Mouse (Mus musculus) hindlimb bud, embryonic 11.5 days (tissue): Measurements from ENCODE around the gene Sash1.

Source experiments
- DNase-seq: peaks from one replicate; pipeline ENCODE4 v3.0.0-alpha.2; 2012; ENCODE audit warnings: low read depth, low spot score; ENCODE audit errors: extremely low spot score

Sash1 gene

GRCm38 (mm10) chr10:8885630-8886527 lies at the start of gene Sash1:
Sash1 (minus strand) TSS chr10:8886070.
- DNase-seq, result peak; percentile 73

- no peak for DNase-seq
These were observed 49.7 kb upstream of the Sash1 start for GRCm38 (mm10) chr10:8935601-8936000.

- no peak for DNase-seq
These were observed 47.8 kb upstream of the Sash1 start for GRCm38 (mm10) chr10:8933451-8934372.

GRCm38 (mm10) chr10:8931548-8932240 lies 45.8 kb upstream of the Sash1 start:
- no peak for DNase-seq

GRCm38 (mm10) chr10:8930672-8931071 lies 44.8 kb upstream of the Sash1 start:
- DNase-seq, result no peak

- DNase-seq, result no peak
These were observed 43.1 kb upstream of the Sash1 start for GRCm38 (mm10) chr10:8928775-8929647.

GRCm38 (mm10) chr10:8928261-8928660 lies 42.4 kb upstream of the Sash1 start:
- no peak for DNase-seq

- DNase-seq, result no peak
These were observed 41.0 kb upstream of the Sash1 start for GRCm38 (mm10) chr10:8926906-8927305.

GRCm38 (mm10) chr10:8926295-8926694 lies 40.4 kb upstream of the Sash1 start:
- no peak for DNase-seq

- no peak for DNase-seq
These were observed 39.4 kb upstream of the Sash1 start for GRCm38 (mm10) chr10:8925299-8925698.

GRCm38 (mm10) chr10:8921098-8921693 lies 35.3 kb upstream of the Sash1 start:
- no peak for DNase-seq

- no peak for DNase-seq
These were observed 31.9 kb upstream of the Sash1 start for GRCm38 (mm10) chr10:8917798-8918197.

- no peak for DNase-seq
These were observed 31.5 kb upstream of the Sash1 start for GRCm38 (mm10) chr10:8917350-8917749.

- no peak for DNase-seq
These were observed 29.9 kb upstream of the Sash1 start for GRCm38 (mm10) chr10:8915755-8916154.

GRCm38 (mm10) chr10:8913904-8914303 lies 28.0 kb upstream of the Sash1 start:
- DNase-seq, result no peak

- no peak for DNase-seq
These were observed 26.9 kb upstream of the Sash1 start for GRCm38 (mm10) chr10:8912706-8913275.

GRCm38 (mm10) chr10:8912213-8912612 lies 26.3 kb upstream of the Sash1 start:
- no peak for DNase-seq

- no peak for DNase-seq
These were observed 24.5 kb upstream of the Sash1 start for GRCm38 (mm10) chr10:8910237-8910990.

GRCm38 (mm10) chr10:8903086-8903485 lies 17.2 kb upstream of the Sash1 start:
- no peak for DNase-seq
